Mouse (Mus musculus) liver, adult 2 months (tissue): ENCODE data around the gene Inpp5a. TPM values are rescaled to one million over a fixed set of nuclear protein-coding genes. Genes with fewer than 3 reads are reported as not detected.
A peak's percentile ranks its signal among the peaks of the same experiment; 100 is the strongest.

Experiments used
- DNase-seq: peaks from one replicate; pipeline ENCODE4 v3.0.0-alpha.2; 2011; ENCODE audit warnings: low read depth, low spot score; ENCODE audit errors: extremely low read depth
- H3K27ac ChIP-seq: fragments of 200-500 bp; replicated peaks from 2 replicates; pipeline ENCODE4 v1.5.1; 2012; ENCODE audit warnings: low read depth, mild to moderate bottlenecking, control low read depth, inconsistent platforms, low read length; ENCODE audit not compliant: insufficient read depth
- H3K27me3 ChIP-seq: fragments of 200-500 bp; 2 replicates; pipeline ENCODE4 v1.6.1; 2012; ENCODE audit warnings: mild to moderate bottlenecking, moderate library complexity, low read length, inconsistent platforms; ENCODE audit not compliant: control insufficient read depth, insufficient read depth
- H3K36me3 ChIP-seq: fragments of 200-500 bp; 2 replicates; pipeline ENCODE4 v1.6.1; 2012; ENCODE audit warnings: low read length, inconsistent platforms; ENCODE audit not compliant: control insufficient read depth, insufficient read depth
- H3K4me1 ChIP-seq: fragments of 200-500 bp; 2 replicates; pipeline ENCODE4 v1.6.1; 2011; ENCODE audit warnings: low read length; ENCODE audit not compliant: control insufficient read depth, insufficient read depth
- H3K4me3 ChIP-seq: fragments of 200-500 bp; 2 replicates; pipeline ENCODE4 v1.5.1; 2011; ENCODE audit warnings: low read depth, mild to moderate bottlenecking, control low read depth, low read length, moderate library complexity; ENCODE audit not compliant: insufficient read depth
- H3K79me2 ChIP-seq: fragments of 200-500 bp; 2 replicates; pipeline ENCODE4 v1.6.1; 2012; ENCODE audit warnings: inconsistent platforms, mild to moderate bottlenecking, low read length, moderate library complexity; ENCODE audit not compliant: control insufficient read depth, insufficient read depth
- H3K9ac ChIP-seq: fragments of 200-500 bp; 2 replicates; pipeline ENCODE4 v1.6.1; 2012; ENCODE audit warnings: low read depth, mild to moderate bottlenecking, control low read depth, inconsistent platforms, low read length
- CTCF ChIP-seq: fragments of 200-500 bp; IDR thresholded peaks from 2 replicates; pipeline ENCODE4 v1.5.1; 2011; ENCODE audit warnings: low read depth, low read length, control low read depth
- POLR2A ChIP-seq: fragments of 200-500 bp; IDR thresholded peaks from 2 replicates; pipeline ENCODE4 v1.6.1; 2011; ENCODE audit warnings: low read length, control low read depth; ENCODE audit not compliant: insufficient read depth; ENCODE audit errors: extremely low read depth
- WGBS: fragments of 180-500 bp; shearing (Covaris S2); methylation state at CpG from one replicate; pipeline ENCODE4 v1.1.7; 2018; 5-methylcytosine and 5-hydroxymethylcytosine counted together
- polyA plus RNA-seq: library from polyadenylated mRNA; depleted of rRNA; stranded (reverse); fragments of >200 nt; gene quantifications from 2 replicates; pipeline ENCODE4 v1.2.3, GENCODE M21; 2012
- total RNA-seq: library from RNA; depleted of rRNA; stranded (reverse); fragments of >200 nt; gene quantifications from 2 replicates; pipeline ENCODE4 v1.2.3, GENCODE M21; 2014

The Inpp5a gene
- total and polyA plus RNA-seq, 2 experiments, result 8.4 to 8.8 TPM

- H3K4me3 ChIP-seq, result no peak overlapping the region
- DNase-seq, result no peak
- no peak overlapping the region for H3K27ac ChIP-seq
- WGBS, result 84% methylated on average over 5 of the region's 5 CpGs
- H3K79me2 ChIP-seq, result no peaks in the 10 kb centered on the region
- no peak for TF ChIP-seq CTCF
- TF ChIP-seq POLR2A, result no peak
- no peaks in the 10 kb centered on the region for H3K36me3 ChIP-seq
- no peaks in the 10 kb centered on the region for H3K27me3 ChIP-seq
- H3K9ac ChIP-seq, result no peak overlapping the region
- no peaks in the 10 kb centered on the region for H3K4me1 ChIP-seq
Observed at GRCm38 (mm10) chr7:139591311-139591710, 202.4 kb downstream of the Inpp5a start.

GRCm38 (mm10) chr7:139595311-139595710 is 206.4 kb downstream of the Inpp5a start:
- no peak for DNase-seq
- Histone ChIP-seq H3K27ac (no peak overlapping the region), H3K4me1 (no peaks in the 10 kb centered on the region), H3K27me3 (0 out of 2 replicates have a peak, but pooled peaks cover 1% of the 10 kb centered on the region), H3K9ac (no peak overlapping the region), H3K36me3 (no peaks in the 10 kb centered on the region), H3K79me2 (no peaks in the 10 kb centered on the region), H3K4me3 (no peak overlapping the region)
- TF ChIP-seq CTCF (no peak), POLR2A (no peak)
- 66% methylated on average over 6 of the region's 6 CpGs for WGBS

DNA sequence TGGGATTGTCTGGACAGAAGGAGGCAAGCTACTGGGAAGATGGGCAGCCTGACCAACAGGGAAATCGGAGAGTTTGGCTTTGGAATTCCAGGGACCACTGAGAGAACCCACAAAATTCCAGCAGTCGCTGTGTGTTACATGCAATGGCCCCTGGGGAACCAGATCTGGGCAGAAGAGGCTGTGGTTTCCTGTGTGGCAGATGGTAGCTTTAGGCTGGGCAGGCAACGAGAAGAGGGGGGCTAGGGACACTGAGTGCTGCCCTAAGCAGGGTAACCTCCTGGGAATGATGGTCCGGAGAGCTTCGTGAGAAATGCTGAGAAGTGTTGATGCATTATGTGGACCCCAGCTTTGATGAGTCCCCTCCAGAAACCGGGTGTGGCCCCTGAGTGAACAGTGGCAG is 207.0 kb downstream of the Inpp5a start:
- 62% methylated on average over 6 of the region's 6 CpGs for WGBS
- no peak for DNase-seq
- Histone ChIP-seq H3K4me1 (no peaks in the 10 kb centered on the region), H3K4me3 (no peak overlapping the region), H3K27me3 (peaks cover 2% of the 10 kb centered on the region; the same call in 1 of the 2 replicates), H3K27ac (no peak overlapping the region), H3K79me2 (no peaks in the 10 kb centered on the region), H3K36me3 (no peaks in the 10 kb centered on the region), H3K9ac (no peak overlapping the region)
- TF ChIP-seq POLR2A, result no peak
- TF ChIP-seq CTCF, result no peak

DNA sequence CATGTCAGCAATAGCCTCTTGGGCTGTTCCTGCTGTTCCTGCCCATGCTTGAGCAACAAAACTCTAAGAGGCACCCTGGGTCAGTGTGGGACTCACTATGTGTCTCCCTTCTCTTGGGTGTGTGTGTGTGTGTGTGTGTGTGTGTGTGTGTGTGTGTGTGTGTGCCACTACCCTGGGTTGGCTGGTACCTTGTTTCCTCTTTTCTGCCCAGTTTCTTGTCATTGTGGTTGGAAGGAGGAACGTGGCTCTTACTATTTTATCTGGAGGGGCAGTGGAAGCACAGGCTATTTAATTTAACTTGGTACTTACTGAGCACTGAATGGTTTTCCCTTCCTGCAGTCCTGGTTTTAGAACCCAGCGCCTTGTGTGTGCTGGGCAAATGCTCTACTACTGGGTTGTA is 221.4 kb downstream of the Inpp5a start:
- DNase-seq, result no peak
- no peak overlapping the region for H3K27ac ChIP-seq
- H3K36me3 ChIP-seq, result no peaks in the 10 kb centered on the region
- no peak overlapping the region for H3K4me3 ChIP-seq
- no peaks in the 10 kb centered on the region for H3K79me2 ChIP-seq
- TF ChIP-seq CTCF (no peak), POLR2A (no peak)
- 45% methylated on average over 2 of the region's 2 CpGs for WGBS
- no peaks in the 10 kb centered on the region for H3K27me3 ChIP-seq
- H3K4me1 ChIP-seq, result no peaks in the 10 kb centered on the region
- H3K9ac ChIP-seq, result no peak overlapping the region

- Histone ChIP-seq H3K27me3 (no peaks in the 10 kb centered on the region), H3K79me2 (no peaks in the 10 kb centered on the region), H3K4me1 (no peaks in the 10 kb centered on the region), H3K4me3 (no peak overlapping the region), H3K36me3 (no peaks in the 10 kb centered on the region), H3K27ac (no peak overlapping the region), H3K9ac (no peak overlapping the region)
- peak; percentile 24 for DNase-seq
- peak; percentile 82 for TF ChIP-seq CTCF
- TF ChIP-seq POLR2A, result no peak
- WGBS, result 53% methylated on average over 12 of the region's 12 CpGs
Observed at GRCm38 (mm10) chr7:139615767-139616766, 227.2 kb downstream of the Inpp5a start.

DNA sequence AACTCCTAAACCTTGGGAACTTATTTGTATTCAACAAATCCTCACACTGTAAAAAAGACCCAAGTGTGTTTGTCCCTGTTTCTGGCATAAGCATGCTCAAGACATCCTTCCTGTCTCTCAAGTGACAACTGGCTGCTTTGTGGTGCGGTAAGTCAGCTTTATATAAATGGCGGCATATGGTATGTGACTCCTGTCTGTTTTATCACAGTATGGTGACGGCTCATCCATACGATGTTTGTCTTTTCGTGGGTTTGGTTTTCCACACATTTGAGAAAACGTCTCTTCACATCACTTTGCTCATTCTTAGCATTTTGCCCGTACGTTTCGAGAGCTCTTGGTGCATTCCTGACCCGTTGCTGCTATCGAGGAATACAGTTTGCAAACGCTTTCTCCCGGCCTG is 233.7 kb downstream of the Inpp5a start:
- TF ChIP-seq POLR2A (no peak), CTCF (no peak)
- WGBS, result 83% methylated on average over 13 of the region's 13 CpGs

More for the DNA sequence above, 233.7 kb downstream of the Inpp5a start:
- H3K4me1 ChIP-seq, result no peaks in the 10 kb centered on the region
- H3K27me3 ChIP-seq, result no peaks in the 10 kb centered on the region
- H3K9ac ChIP-seq, result no peak overlapping the region
- H3K79me2 ChIP-seq, result no peaks in the 10 kb centered on the region
- DNase-seq, result no peak
- no peaks in the 10 kb centered on the region for H3K36me3 ChIP-seq
- H3K4me3 ChIP-seq, result no peak overlapping the region
- H3K27ac ChIP-seq, result no peak overlapping the region
